Mouse (Mus musculus) kidney, embryonic 16.5 days (tissue): ENCODE measurements at regions not wholly inside any gene's neighbourhood (a gene's known extent, or its start where the extent isn't known, plus 50 kb on each side); places are given as distances from the start of the nearest gene placed in this dataset.

Experiments used
- ATAC-seq: fragments of 200-750 bp; cut with Nextera tagmentation; 2 replicates; pipeline ENCODE4 v1.8.0; 2017; ENCODE audit warnings: moderate TSS enrichment; ENCODE audit not compliant: low FRiP score, low TSS enrichment
- H3K27ac ChIP-seq: fragments of 300-500 bp; sonication (generic); 2 replicates; pipeline ENCODE4 v1.5.1; 2014; ENCODE audit warnings: low read length
- H3K27me3 ChIP-seq: fragments of 300-500 bp; sonication (generic); 2 replicates; pipeline ENCODE4 v1.6.1; 2014; ENCODE audit warnings: low read length, control low read depth, mixed read lengths; ENCODE audit not compliant: insufficient read depth
- H3K36me3 ChIP-seq: fragments of 300-500 bp; sonication (generic); 2 replicates; pipeline ENCODE4 v1.6.1; 2014; ENCODE audit warnings: low read length, control low read depth, mixed read lengths; ENCODE audit not compliant: insufficient read depth
- H3K4me1 ChIP-seq: fragments of 300-500 bp; sonication (generic); 2 replicates; pipeline ENCODE4 v1.6.1; 2014; ENCODE audit warnings: low read length, control low read depth, mixed read lengths; ENCODE audit not compliant: insufficient read depth
- H3K4me2 ChIP-seq: fragments of 300-500 bp; sonication (generic); replicated peaks from 2 replicates; pipeline ENCODE4 v1.6.1; 2014; ENCODE audit warnings: low read depth, low read length
- H3K4me3 ChIP-seq: fragments of 300-500 bp; sonication (generic); 2 replicates; pipeline ENCODE4 v1.5.1; 2014; ENCODE audit warnings: mild to moderate bottlenecking, low read length
- H3K9ac ChIP-seq: fragments of 300-500 bp; sonication (generic); replicated peaks from 2 replicates; pipeline ENCODE4 v1.6.1; 2014; ENCODE audit warnings: low read length
- H3K9me3 ChIP-seq: fragments of 300-500 bp; sonication (generic); 2 replicates; pipeline ENCODE4 v1.6.1; 2016; ENCODE audit warnings: low read length, control low read depth
- WGBS: fragments of 180-500 bp; shearing (Covaris S2); extraction: QIAGEN DNeasy Blood & Tissue Kit; methylation state at CpG from one replicate; pipeline ENCODE4 v1.1.7; 2014; 5-methylcytosine and 5-hydroxymethylcytosine counted together

DNA sequence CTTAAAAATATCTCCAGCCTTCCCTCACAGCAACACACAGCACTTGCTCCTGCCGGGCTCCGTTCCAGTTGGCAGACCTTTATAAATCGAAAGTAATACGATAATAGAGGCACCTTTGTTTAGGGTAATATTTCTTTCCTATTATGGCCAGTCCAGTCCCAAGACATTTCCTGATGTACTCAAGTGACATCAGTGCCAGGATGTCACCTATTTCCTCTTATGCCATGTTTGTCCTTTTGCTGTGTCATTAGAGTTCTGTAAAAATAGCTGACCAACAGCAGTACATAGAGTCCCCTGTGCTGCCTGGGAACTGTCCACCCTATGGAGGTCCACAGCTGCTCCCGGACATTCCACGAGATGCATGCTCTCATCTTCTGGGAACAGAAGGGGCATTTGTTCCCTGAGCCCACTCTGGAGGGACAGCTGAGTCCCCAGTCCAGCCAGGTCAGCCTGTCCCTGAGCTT is 700.1 kb upstream of the Car8 start:
- peak; percentile 54; the same call in 1 of the 2 replicates for ATAC-seq
- Histone ChIP-seq H3K27me3 (no peaks in the 10 kb centered on the region), H3K4me1 (0 out of 2 replicates have a peak, but pooled peaks cover 7% of the 10 kb centered on the region), H3K27ac (no peak overlapping the region), H3K9ac (no peak overlapping the region), H3K4me3 (0 out of 2 replicates have a peak overlapping the region, but pooled peaks have one; percentile 17), H3K9me3 (no peaks in the 10 kb centered on the region), H3K36me3 (no peaks in the 10 kb centered on the region), H3K4me2 (peak overlapping the region; percentile 17)
- 26% methylated on average over 6 of the region's 6 CpGs for WGBS

DNA sequence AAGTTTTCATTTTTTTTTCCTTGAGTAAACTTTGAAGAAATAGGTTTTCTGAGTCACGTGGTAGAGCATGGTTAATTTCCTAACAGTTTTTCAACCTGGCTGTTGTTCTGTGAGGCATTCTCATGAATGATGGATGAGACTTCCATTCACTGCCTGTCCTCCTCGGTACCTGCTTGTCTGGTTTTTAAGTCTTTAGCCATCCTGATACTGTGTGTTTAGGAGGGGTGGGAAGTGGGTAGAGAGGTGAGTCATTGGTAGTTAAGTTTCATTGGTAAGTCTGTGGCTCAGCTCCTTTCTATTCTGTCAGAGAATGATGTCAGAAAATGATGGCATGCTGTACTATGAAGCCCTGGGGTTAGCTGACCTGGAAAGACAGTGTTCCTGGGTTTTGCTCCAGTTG is 697.1 kb upstream of the Car8 start:
- ATAC-seq: no peak
- no peak overlapping the region for H3K27ac ChIP-seq
- 67% methylated on average over 2 of the region's 2 CpGs for WGBS

DNA sequence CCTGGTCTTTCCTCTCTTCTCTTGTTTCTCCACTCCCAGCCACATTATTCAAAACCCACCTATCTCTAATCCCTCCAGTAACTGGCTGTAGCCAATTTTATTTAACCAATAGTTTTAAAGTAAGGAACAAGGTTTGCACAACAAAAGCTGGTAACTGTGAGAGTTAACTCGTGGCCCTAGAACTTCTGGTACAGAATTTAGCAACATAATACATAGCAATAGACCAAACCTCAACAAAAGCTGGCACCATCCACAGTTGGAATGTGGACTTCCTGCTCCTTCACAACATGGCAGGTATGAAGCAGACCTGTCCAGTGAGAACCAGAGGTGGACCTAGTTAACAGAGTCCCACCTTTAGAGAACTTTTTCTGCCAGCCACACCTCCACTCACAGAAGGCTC is 695.7 kb upstream of the Car8 start:
- WGBS: 77% methylated on average over 1 of the region's 1 CpGs

More for the DNA sequence above, 697.1 kb upstream of the Car8 start:
- Histone ChIP-seq H3K9me3 (no peaks in the 10 kb centered on the region), H3K36me3 (no peaks in the 10 kb centered on the region), H3K4me1 (0 out of 2 replicates have a peak, but pooled peaks cover 7% of the 10 kb centered on the region), H3K9ac (no peak overlapping the region), H3K4me3 (no peak overlapping the region), H3K27me3 (no peaks in the 10 kb centered on the region), H3K4me2 (no peak overlapping the region)

DNA sequence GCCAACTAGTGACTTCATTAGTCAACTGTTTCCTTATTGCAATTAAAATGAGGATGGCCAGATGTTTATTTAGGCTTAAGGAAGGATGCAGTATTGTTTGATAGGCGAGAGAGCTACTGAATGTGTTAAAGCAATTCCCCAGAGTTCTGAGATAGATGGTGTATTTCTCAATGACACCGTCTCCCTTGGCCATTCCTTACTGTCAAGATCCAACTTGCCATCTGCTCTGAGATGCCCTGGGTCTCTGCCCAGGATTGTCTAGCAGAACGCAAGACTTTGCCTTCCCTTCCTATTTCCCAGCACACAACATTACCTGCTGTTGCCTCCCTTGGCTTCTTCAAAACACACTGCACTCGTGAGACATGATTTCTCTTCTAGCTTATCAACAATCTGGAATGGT is 690.5 kb upstream of the Car8 start:
- Histone ChIP-seq H3K27me3 (no peaks in the 10 kb centered on the region), H3K4me2 (no peak overlapping the region), H3K9ac (no peak overlapping the region), H3K4me1 (no peaks in the 10 kb centered on the region), H3K4me3 (no peak overlapping the region), H3K27ac (no peak overlapping the region), H3K36me3 (no peaks in the 10 kb centered on the region), H3K9me3 (no peaks in the 10 kb centered on the region)
- 86% methylated on average over 4 of the region's 4 CpGs for WGBS
- no peak for ATAC-seq

More for the DNA sequence above, 695.7 kb upstream of the Car8 start:
- no peaks in the 10 kb centered on the region for H3K36me3 ChIP-seq
- 0 out of 2 replicates have a peak, but pooled peaks cover 7% of the 10 kb centered on the region for H3K4me1 ChIP-seq
- H3K4me2 ChIP-seq: no peak overlapping the region
- no peaks in the 10 kb centered on the region for H3K27me3 ChIP-seq
- no peak overlapping the region for H3K4me3 ChIP-seq
- no peak overlapping the region for H3K9ac ChIP-seq
- H3K9me3 ChIP-seq: no peaks in the 10 kb centered on the region
- H3K27ac ChIP-seq: no peak overlapping the region
- no peak for ATAC-seq

DNA sequence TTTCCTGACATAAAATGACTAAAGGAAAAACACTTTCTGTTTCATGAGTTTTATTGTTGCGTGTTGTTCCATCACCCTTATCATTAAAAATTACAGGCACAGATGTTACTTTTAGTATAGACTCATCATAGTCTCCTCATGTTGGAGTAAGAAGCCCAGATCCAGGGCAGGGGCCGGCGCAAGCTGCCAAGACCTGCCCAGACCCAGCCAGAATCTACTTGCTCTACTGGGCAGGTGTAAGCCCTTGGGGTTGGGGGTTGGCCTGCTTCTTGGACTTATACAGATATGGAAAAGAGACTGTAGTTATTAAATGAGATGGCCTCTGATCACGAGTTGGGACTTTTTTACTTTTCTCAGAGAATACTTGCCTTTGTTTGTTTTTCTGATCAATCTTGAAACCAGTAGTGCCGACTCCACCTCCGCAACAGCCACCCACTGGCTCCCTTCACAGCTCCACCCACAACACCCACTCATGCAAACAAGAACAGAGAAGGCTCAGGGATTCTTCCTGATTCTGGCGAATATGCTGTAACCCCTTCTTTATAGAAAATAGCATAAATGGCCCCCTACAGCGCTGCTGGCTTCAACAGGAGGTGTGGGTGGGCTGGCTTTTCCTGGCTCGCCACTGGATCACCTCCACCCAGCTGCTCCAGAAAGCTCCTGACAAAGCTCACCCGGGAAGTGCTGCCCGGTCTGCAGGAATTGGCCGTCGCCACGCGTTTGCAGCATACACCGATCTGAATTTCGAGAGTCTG is 689.9 kb upstream of the Car8 start:
- H3K27ac ChIP-seq: no peak overlapping the region
- no peak overlapping the region for H3K4me3 ChIP-seq
- no peak overlapping the region for H3K4me2 ChIP-seq
- no peaks in the 10 kb centered on the region for H3K27me3 ChIP-seq
- H3K9ac ChIP-seq: no peak overlapping the region
- ATAC-seq: no peak
- WGBS: 73% methylated on average over 17 of the region's 17 CpGs
- no peaks in the 10 kb centered on the region for H3K36me3 ChIP-seq
- no peaks in the 10 kb centered on the region for H3K4me1 ChIP-seq
- H3K9me3 ChIP-seq: no peaks in the 10 kb centered on the region

DNA sequence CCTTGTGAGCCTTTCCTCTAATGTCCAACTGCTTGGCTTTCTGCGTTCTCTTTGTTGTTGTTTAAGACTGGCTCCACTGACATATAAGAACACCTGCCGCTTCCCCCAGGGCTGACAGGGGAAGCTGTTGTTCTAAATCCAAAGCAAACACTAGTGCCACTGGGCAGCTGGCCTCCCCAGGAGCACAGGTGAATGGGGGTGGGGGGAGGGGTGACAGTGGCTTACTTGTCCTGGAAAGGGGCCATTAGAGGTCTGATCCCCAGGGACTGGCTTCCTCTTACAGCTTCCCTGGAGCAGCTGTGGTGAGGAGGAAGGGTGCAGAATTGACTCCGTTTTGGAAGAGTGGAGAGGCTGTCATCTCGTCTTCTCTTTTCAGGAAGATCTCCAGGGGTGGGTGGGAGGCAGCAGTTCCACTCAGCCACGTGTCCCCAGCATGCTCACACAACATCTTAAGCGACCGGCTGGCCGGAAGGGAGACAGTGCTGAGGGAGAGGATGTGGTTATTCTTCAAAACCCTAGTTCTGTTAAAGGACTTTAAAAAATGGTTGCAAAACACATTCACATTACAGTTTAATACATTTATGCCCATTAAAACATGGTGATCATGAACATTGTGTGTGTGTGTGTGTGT is 688.5 kb upstream of the Car8 start:
- 0 out of 2 replicates have a peak, but pooled peaks have one; percentile 12 for ATAC-seq
- H3K27ac ChIP-seq: no peak overlapping the region
- whole genome bisulfite sequencing: 43% methylated on average over 8 of the region's 8 CpGs
- H3K4me2 ChIP-seq: no peak overlapping the region
- H3K4me3 ChIP-seq: no peak overlapping the region
- H3K4me1 ChIP-seq: peaks cover under 1% of the 10 kb centered on the region; the same call in 1 of the 2 replicates
- no peaks in the 10 kb centered on the region for H3K36me3 ChIP-seq
- H3K27me3 ChIP-seq: no peaks in the 10 kb centered on the region
- H3K9ac ChIP-seq: no peak overlapping the region
- H3K9me3 ChIP-seq: no peaks in the 10 kb centered on the region

DNA sequence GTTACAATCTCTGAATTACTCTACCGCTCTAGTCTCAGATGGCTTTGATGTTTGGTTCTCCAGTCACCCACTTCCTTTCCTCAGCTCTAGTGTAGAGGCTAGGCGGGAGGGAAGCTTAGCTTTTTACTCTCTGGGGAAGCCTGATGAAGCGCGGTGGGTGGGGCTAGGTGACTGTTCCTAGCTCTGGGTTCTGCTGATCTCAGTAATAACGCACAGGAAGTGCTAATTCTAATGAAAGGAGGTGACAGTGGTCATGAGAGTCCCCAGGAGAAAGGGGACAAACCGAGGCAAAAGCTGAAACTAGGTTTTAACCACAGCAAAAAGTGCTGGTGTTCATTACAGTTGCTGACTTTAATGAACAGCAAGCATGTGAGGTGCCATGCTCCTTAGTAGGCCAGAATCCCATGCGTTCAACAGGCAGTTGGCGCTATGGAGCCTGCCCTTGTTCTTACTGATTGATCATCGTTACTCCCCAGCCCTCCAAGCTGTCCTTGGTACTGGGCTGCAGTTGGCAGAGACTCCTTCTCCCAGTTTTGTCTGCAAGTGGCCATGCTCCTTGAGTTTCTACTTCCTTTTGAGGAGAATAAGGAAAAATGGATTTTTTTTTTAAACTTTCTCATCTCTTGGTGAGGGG is 687.9 kb upstream of the Car8 start:
- Histone ChIP-seq H3K4me3 (no peak overlapping the region), H3K27ac (no peak overlapping the region), H3K27me3 (no peaks in the 10 kb centered on the region), H3K9ac (no peak overlapping the region), H3K9me3 (no peaks in the 10 kb centered on the region), H3K36me3 (no peaks in the 10 kb centered on the region), H3K4me2 (no peak overlapping the region), H3K4me1 (peaks cover 6% of the 10 kb centered on the region)
- WGBS: 41% methylated on average over 9 of the region's 9 CpGs
- ATAC-seq: no peak

DNA sequence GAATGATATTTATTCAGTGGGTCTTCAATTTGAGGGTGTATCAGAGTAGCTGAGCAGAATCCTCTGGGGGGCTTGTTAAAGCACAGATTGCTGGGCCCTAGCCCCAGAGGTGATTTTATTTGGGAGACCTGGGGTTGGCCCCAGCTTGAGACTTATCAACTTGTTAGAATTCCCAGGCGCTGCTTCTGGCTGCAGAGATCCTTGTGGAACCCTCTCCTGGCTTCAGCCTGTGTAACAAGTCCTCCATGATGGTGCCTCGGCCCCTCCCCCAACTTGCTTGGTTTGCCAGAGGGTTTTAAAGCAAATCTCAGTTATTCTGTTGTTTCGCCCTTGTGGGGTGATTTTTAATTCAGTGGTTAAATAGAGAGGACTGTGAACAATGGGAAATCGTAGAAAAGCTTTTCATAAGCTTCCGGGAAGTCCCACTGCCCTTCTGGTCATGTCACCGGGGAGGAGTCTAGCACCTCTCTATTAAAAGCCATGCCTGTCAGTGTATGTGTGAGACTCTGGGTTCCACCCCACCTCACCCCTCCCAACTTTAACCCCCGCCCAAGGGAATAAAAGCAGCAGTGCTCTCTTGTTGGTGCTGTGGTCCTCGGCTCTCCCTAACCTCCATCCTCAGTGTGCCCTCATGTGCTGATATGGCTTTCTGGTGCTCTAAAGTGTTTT is 684.0 kb upstream of the Car8 start:
- no peaks in the 10 kb centered on the region for H3K9me3 ChIP-seq
- ATAC-seq: no peak
- 68% methylated on average over 8 of the region's 8 CpGs for WGBS
- H3K9ac ChIP-seq: no peak overlapping the region
- no peak overlapping the region for H3K27ac ChIP-seq
- no peaks in the 10 kb centered on the region for H3K36me3 ChIP-seq
- no peak overlapping the region for H3K4me3 ChIP-seq
- no peak overlapping the region for H3K4me2 ChIP-seq
- H3K4me1 ChIP-seq: peaks cover 18% of the 10 kb centered on the region
- no peaks in the 10 kb centered on the region for H3K27me3 ChIP-seq

DNA sequence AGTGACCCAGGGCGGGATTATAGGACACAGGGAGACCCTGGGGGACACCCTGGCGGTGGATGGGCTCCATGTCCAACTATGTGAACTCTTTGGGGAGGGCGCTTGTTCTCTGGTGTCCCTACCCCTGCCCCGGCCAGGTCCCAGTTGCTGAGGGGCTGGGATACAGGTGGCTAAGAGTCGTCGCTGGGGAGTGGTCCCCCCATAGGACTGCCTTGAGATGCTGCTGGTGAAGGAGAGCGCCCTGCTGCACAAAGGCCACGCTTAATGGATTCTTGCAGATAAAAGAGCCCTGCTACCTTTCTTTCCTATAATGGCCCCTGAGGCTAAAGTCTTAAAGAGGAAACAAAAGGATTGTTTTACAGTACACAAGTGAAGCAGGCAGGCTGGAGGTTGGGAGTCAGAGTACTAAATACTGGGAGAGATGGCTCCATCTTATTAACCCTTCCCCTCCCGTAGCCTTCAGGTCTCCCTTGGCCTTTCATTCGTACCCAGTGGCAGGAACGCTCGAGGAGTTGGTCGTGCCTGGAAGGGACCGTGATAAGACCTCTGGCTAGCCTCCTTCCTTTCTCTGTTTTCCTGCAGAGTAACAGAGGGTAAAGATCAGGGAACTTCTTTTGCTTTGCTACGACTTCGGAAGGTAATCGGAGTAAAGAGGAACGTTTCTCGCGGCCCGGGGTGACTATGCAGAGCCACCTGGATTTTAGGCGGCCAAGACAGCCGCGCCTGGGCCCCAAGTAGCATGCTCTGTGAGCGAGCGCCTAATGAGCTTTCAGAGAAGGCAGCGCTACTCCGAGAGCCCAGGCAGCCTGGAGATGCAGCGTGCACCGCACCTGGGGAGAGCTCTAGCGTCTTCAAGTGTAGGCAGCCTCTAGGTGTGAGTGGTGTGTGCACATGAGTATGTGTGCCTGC is 682.9 kb upstream of the Car8 start:
- peak overlapping the region; percentile 62 for H3K9ac ChIP-seq
- no peaks in the 10 kb centered on the region for H3K27me3 ChIP-seq
- WGBS: 10% methylated on average over 31 of the region's 31 CpGs
- H3K36me3 ChIP-seq: no peaks in the 10 kb centered on the region
- no peak overlapping the region for H3K27ac ChIP-seq
- peaks cover 18% of the 10 kb centered on the region for H3K4me1 ChIP-seq
- H3K4me3 ChIP-seq: peak overlapping the region; percentile 36
- peak overlapping the region; percentile 57 for H3K4me2 ChIP-seq
- peak; percentile 53 for ATAC-seq
- no peaks in the 10 kb centered on the region for H3K9me3 ChIP-seq
